Mouse (Mus musculus): ENCODE results near the gene Dmrtc1c2. TPM values are rescaled to one million over a fixed set of nuclear protein-coding genes. Genes with fewer than 3 reads are reported as not detected.
"Not testable (repeated sequence)": the region's sequence is repeated elsewhere in the genome, so short reads cannot be mapped to it uniquely, and the experiment has no call there.

Dmrtc1c2 gene
- not detected in 2 replicates for total RNA-seq (2014; rRNA removed)
- polyA plus RNA-seq (2015; fragmentation: Nextera tagmentation; extraction: Ambion mirVana): not detected in 2 replicates

DNA sequence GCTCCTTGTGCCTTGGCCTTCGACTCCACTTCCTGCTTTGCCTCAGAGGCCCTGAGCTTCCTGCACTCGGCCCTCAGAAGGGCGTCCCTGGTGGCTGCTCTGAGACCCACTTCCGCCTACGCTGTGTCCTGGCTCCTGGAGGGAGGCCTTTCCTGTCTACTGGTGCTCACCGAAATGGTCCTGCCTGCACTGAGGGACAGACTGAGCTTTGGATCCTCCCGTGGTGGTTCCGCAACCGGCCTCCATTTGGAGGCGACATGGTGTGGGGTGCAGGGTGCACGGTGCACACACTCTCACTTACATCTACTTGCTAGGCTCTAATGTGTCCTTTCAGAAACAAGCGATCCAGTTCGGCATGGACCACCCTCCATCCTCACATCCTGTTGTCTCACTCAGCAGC, at the start of gene Dmrtc1c2:
Gene Dmrtc1c2, minus strand, starts transcription at position 101 of the 400 bp plus-strand sequence.
- 100% methylated on average over 1 of the region's 13 CpGs for WGBS
- not testable (repeated sequence) for H3K27ac ChIP-seq (ENCODE audit: low read depth, low read length); H3K27me3 ChIP-seq (ENCODE audit: insufficient read depth, low read length); ATAC-seq; H3K36me3 ChIP-seq (ENCODE audit: insufficient read depth); H3K4me3 ChIP-seq (ENCODE audit: low read depth, low read length); DNase-seq; H3K4me2 ChIP-seq (ENCODE audit: low read depth); H3K4me1 ChIP-seq (ENCODE audit: insufficient read depth); H3K9ac ChIP-seq; H3K9me3 ChIP-seq (ENCODE audit: low read length)

GRCm38 (mm10) chrX:102867871-102868270, 13.5 kb upstream of the Dmrtc1c2 start, which contains the start of gene 1700031F05Rik:
Gene 1700031F05Rik (minus strand): TSS chrX:102867971.
- ATAC-seq: no peak

GRCm38 (mm10) chrX:102812311-102812710, 42.1 kb downstream of the Dmrtc1c2 start:
- H3K27ac ChIP-seq (ENCODE audit: low read depth, low read length): no peak overlapping the region
- no peak for DNase-seq
- no peaks in the 10 kb centered on the region for H3K4me1 ChIP-seq (ENCODE audit: insufficient read depth)
- ATAC-seq: no peak
- 56% methylated on average over 4 of the region's 4 CpGs for WGBS
- H3K36me3 ChIP-seq (ENCODE audit: insufficient read depth): no peaks in the 10 kb centered on the region
- no peak overlapping the region for H3K4me2 ChIP-seq (ENCODE audit: low read depth)
- no peak for TF ChIP-seq CTCF (IDR thresholded peaks at IDR 0.05; ENCODE audit: low read depth)
- H3K9me3 ChIP-seq (ENCODE audit: low read length): no peaks in the 10 kb centered on the region
- no peak overlapping the region for H3K9ac ChIP-seq
- H3K4me3 ChIP-seq (ENCODE audit: low read depth, low read length): no peak overlapping the region
- no peaks in the 10 kb centered on the region for H3K27me3 ChIP-seq (ENCODE audit: insufficient read depth, low read length)

More at GRCm38 (mm10) chrX:102867871-102868270, 13.5 kb upstream of the Dmrtc1c2 start, which contains the start of gene 1700031F05Rik:
- no peak within 1 kb of the TSS for H3K27ac ChIP-seq (ENCODE audit: low read depth, low read length)
- H3K27me3 ChIP-seq (ENCODE audit: insufficient read depth, low read length): no peaks in the 10 kb centered on the region
- H3K4me2 ChIP-seq (ENCODE audit: low read depth): no peak within 1 kb of the TSS
- TF ChIP-seq CTCF (IDR thresholded peaks at IDR 0.05; ENCODE audit: low read depth): no peak
- H3K4me3 ChIP-seq (ENCODE audit: low read depth, low read length): no peak within 1 kb of the TSS
- WGBS: 91% methylated on average over 6 of the region's 6 CpGs
- no peaks in the 10 kb centered on the region for H3K36me3 ChIP-seq (ENCODE audit: insufficient read depth)
- H3K9ac ChIP-seq: no peak within 1 kb of the TSS
- DNase-seq: no peak
- H3K4me1 ChIP-seq (ENCODE audit: insufficient read depth): no peaks in the 10 kb centered on the region
- no peaks in the 10 kb centered on the region for H3K9me3 ChIP-seq (ENCODE audit: low read length)

DNA sequence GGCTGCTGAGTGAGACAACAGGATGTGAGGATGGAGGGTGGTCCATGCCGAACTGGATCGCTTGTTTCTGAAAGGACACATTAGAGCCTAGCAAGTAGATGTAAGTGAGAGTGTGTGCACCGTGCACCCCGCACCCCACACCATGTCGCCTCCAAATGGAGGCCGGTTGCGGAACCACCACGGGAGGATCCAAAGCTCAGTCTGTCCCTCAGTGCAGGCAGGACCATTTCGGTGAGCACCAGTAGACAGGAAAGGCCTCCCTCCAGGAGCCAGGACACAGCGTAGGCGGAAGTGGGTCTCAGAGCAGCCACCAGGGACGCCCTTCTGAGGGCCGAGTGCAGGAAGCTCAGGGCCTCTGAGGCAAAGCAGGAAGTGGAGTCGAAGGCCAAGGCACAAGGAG, 51.8 kb downstream of the Dmrtc1c2 start, which contains the start of gene Dmrtc1c1:
Gene Dmrtc1c1, plus strand, starts transcription at position 301 of the 400 bp plus-strand sequence.
- H3K27ac ChIP-seq (ENCODE audit: low read depth, low read length); H3K9ac ChIP-seq; H3K4me2 ChIP-seq (ENCODE audit: low read depth); H3K27me3 ChIP-seq (ENCODE audit: insufficient read depth, low read length); H3K4me3 ChIP-seq (ENCODE audit: low read depth, low read length); H3K9me3 ChIP-seq (ENCODE audit: low read length); DNase-seq; H3K36me3 ChIP-seq (ENCODE audit: insufficient read depth); ATAC-seq; H3K4me1 ChIP-seq (ENCODE audit: insufficient read depth): not testable (repeated sequence)
- WGBS: 100% methylated on average over 2 of the region's 14 CpGs

Other genes with a start within 250 kb of the Dmrtc1c2 start
- 5.4 and 7.9 TPM in 2 replicates for gene Phka1, start 210.4 kb downstream of the Dmrtc1c2 start, total RNA-seq (2014; rRNA removed)
- 1.9 and 3.7 TPM in 2 replicates for gene Phka1, start 210.4 kb downstream of the Dmrtc1c2 start, polyA plus RNA-seq (2015; fragmentation: Nextera tagmentation; extraction: Ambion mirVana)
- not detected in 2 replicates for gene Gm3880, start 167.6 kb downstream of the Dmrtc1c2 start, total RNA-seq (2014; rRNA removed)
- gene Gm3880, start 167.6 kb downstream of the Dmrtc1c2 start, polyA plus RNA-seq (2015; fragmentation: Nextera tagmentation; extraction: Ambion mirVana): not detected in 2 replicates
- gene Gm9112, start 147.0 kb downstream of the Dmrtc1c2 start, total RNA-seq (2014; rRNA removed): not detected in 2 replicates
- gene Gm9112, start 147.0 kb downstream of the Dmrtc1c2 start, polyA plus RNA-seq (2015; fragmentation: Nextera tagmentation; extraction: Ambion mirVana): not detected in 2 replicates
- not detected in 2 replicates for gene Dmrtc1b, start 146.8 kb downstream of the Dmrtc1c2 start, total RNA-seq (2014; rRNA removed)
- not detected in 2 replicates for gene Dmrtc1b, start 146.8 kb downstream of the Dmrtc1c2 start, polyA plus RNA-seq (2015; fragmentation: Nextera tagmentation; extraction: Ambion mirVana)
- not detected in 2 replicates for gene Dmrtc1c1, start 51.7 kb downstream of the Dmrtc1c2 start, total RNA-seq (2014; rRNA removed)
- gene Dmrtc1c1, start 51.7 kb downstream of the Dmrtc1c2 start, polyA plus RNA-seq (2015; fragmentation: Nextera tagmentation; extraction: Ambion mirVana): not detected in 2 replicates
- gene 1700031F05Rik, start 13.4 kb upstream of the Dmrtc1c2 start, total RNA-seq (2014; rRNA removed): not detected in 2 replicates
- gene 1700031F05Rik, start 13.4 kb upstream of the Dmrtc1c2 start, polyA plus RNA-seq (2015; fragmentation: Nextera tagmentation; extraction: Ambion mirVana): not detected in 2 replicates
- gene Dmrtc1a, start 54.1 kb upstream of the Dmrtc1c2 start, total RNA-seq (2014; rRNA removed): 2.2 and 4.5 TPM in 2 replicates
- 4.6 and 4.8 TPM in 2 replicates for gene Dmrtc1a, start 54.1 kb upstream of the Dmrtc1c2 start, polyA plus RNA-seq (2015; fragmentation: Nextera tagmentation; extraction: Ambion mirVana)
- gene 1700011M02Rik, start 54.3 kb upstream of the Dmrtc1c2 start, total RNA-seq (2014; rRNA removed): not detected in 2 replicates
- not detected in 2 replicates for gene 1700011M02Rik, start 54.3 kb upstream of the Dmrtc1c2 start, polyA plus RNA-seq (2015; fragmentation: Nextera tagmentation; extraction: Ambion mirVana)
- gene 1700018G05Rik, start 73.8 kb upstream of the Dmrtc1c2 start, total RNA-seq (2014; rRNA removed): not detected in 2 replicates
- not detected in 2 replicates for gene 1700018G05Rik, start 73.8 kb upstream of the Dmrtc1c2 start, polyA plus RNA-seq (2015; fragmentation: Nextera tagmentation; extraction: Ambion mirVana)

Data from forebrain, postnatal 0 days (tissue).